Mouse (Mus musculus) adrenal gland, postnatal 36 days (tissue): ENCODE measurements around the gene Gm6408. TPM values are rescaled to one million over a fixed set of nuclear protein-coding genes. Genes with fewer than 3 reads are reported as not detected.

Experiments
- total RNA-seq, 2 experiments: library from RNA; stranded (reverse); gene quantifications; 2 replicates each; pipeline ENCODE4 v1.2.3; 2021

Gm6408 gene
- total RNA-seq, 2 experiments from 2014 or later, result not detected

Other genes with a start within 250 kb of the Gm6408 start
- gene Wasf3, start 97.0 kb upstream of the Gm6408 start, total RNA-seq, result 10 to 100 TPM; 29.4 to 32.2 TPM
- gene Gm6370, start 9.4 kb downstream of the Gm6408 start, total RNA-seq, result not detected
- not detected for gene 4930449I24Rik, start 20.4 kb downstream of the Gm6408 start, total RNA-seq
- gene Gm3402, start 32.2 kb downstream of the Gm6408 start, total RNA-seq, result not detected
- gene Gm3404, start 43.8 kb downstream of the Gm6408 start, total RNA-seq, result not detected
- gene Gm3409, start 55.7 kb downstream of the Gm6408 start, total RNA-seq, result not detected
- not detected for gene Gm3415, start 74.2 kb downstream of the Gm6408 start, total RNA-seq
- not detected for gene Gpr12, start 103.3 kb downstream of the Gm6408 start, total RNA-seq